Mouse (Mus musculus): ENCODE results near the gene Pias1. TPM values are rescaled to one million over a fixed set of nuclear protein-coding genes. Genes with fewer than 3 reads are reported as not detected.

Pias1 gene
- total RNA-seq, 2 experiments from 2014 or later, result 19.6 to 20.4 TPM

GRCm38 (mm10) chr9:62839172-62839770, 148.5 kb downstream of the Pias1 start:
- Histone ChIP-seq H3K4me3 (peak overlapping the region; percentile 95), H3K27ac (peak overlapping the region; percentile 91)
- no peak for DNase-seq
- intact Hi-C loops (cut with DNase I), result no loop called here
- no peak for TF ChIP-seq CTCF (IDR thresholded peaks at IDR 0.05)

- Histone ChIP-seq H3K4me3 (peak within 1 kb of the TSS; percentile 95), H3K27ac (peak within 1 kb of the TSS; percentile 91)
- peak; percentile 83 for DNase-seq
- no peak for TF ChIP-seq CTCF (IDR thresholded peaks at IDR 0.05)
- intact Hi-C loops (cut with DNase I), result no loop called here
Observed at GRCm38 (mm10) chr9:62838506-62839171, 149.1 kb downstream of the Pias1 start, which contains the start of gene Cln6. Gene Cln6 (plus strand): TSS chr9:62838785.

- TF ChIP-seq CTCF (IDR thresholded peaks at IDR 0.05), result no peak
- DNase-seq, result no peak
- Histone ChIP-seq H3K27ac (peak overlapping the region; percentile 91), H3K4me3 (peak overlapping the region; percentile 95)
- intact Hi-C loops (cut with DNase I), result no loop called here
Observed at GRCm38 (mm10) chr9:62838146-62838505, 149.6 kb downstream of the Pias1 start.

GRCm38 (mm10) chr9:62837611-62838010, 150.1 kb downstream of the Pias1 start:
- TF ChIP-seq CTCF (IDR thresholded peaks at IDR 0.05), result no peak
- H3K4me3 ChIP-seq, result no peak overlapping the region; the same call in 1 of the 2 replicates
- peak overlapping the region; percentile 91 for H3K27ac ChIP-seq
- DNase-seq, result no peak
- intact Hi-C loops (cut with DNase I), result no loop called here

GRCm38 (mm10) chr9:62835705-62836446, 151.8 kb downstream of the Pias1 start:
- intact Hi-C loops (cut with DNase I), result no loop called here
- no peak for TF ChIP-seq CTCF (IDR thresholded peaks at IDR 0.05)
- Histone ChIP-seq H3K4me3 (no peak overlapping the region), H3K27ac (no peak overlapping the region)
- no peak for DNase-seq

- Histone ChIP-seq H3K4me3 (no peak overlapping the region), H3K27ac (no peak overlapping the region)
- no peak for TF ChIP-seq CTCF (IDR thresholded peaks at IDR 0.05)
- no peak for DNase-seq
- intact Hi-C loops (cut with DNase I), result no loop called here
Observed at GRCm38 (mm10) chr9:62834906-62835305, 152.8 kb downstream of the Pias1 start.

GRCm38 (mm10) chr9:62829877-62830276, 157.8 kb downstream of the Pias1 start:
- intact Hi-C loops (cut with DNase I), result loop anchor here (2.0 kb wide), 1 partner anchor 17 kb away; no protein-coding TSS in a partner anchor
- no peak overlapping the region for H3K27ac ChIP-seq
- no peak for DNase-seq
- no peak overlapping the region for H3K4me3 ChIP-seq
- no peak for TF ChIP-seq CTCF (IDR thresholded peaks at IDR 0.05)

- intact Hi-C loops (cut with DNase I), result loop anchor here (2.0 kb wide), 1 partner anchor 16 kb away; no protein-coding TSS in a partner anchor
- DNase-seq, result peak; percentile 97
- TF ChIP-seq CTCF (IDR thresholded peaks at IDR 0.05), result peak; percentile 94; the same call in 1 of the 2 replicates
- peak overlapping the region; percentile 76 for H3K27ac ChIP-seq
- peak overlapping the region; percentile 68 for H3K4me3 ChIP-seq
Observed at GRCm38 (mm10) chr9:62828662-62829086, 159.1 kb downstream of the Pias1 start.

Other genes with a start within 250 kb of the Pias1 start
- 10 to 100 TPM; 13.6 to 15.8 TPM for gene Fem1b, start 176.0 kb downstream of the Pias1 start, total RNA-seq (2021)
- gene Cln6, start 149.1 kb downstream of the Pias1 start, total RNA-seq (2021), result 10 to 100 TPM; 17.5 to 20.7 TPM
- 1 to 10 TPM in 1 of 2 experiments, under 1 TPM in 1; 0.99 to 1.1 TPM for gene Calml4, start 129.8 kb downstream of the Pias1 start, total RNA-seq (2021)
- gene Skor1, start 161.0 kb upstream of the Pias1 start, total RNA-seq (2021), result under 1 TPM in 1 of 2 experiments, not detected in 1; 0.10 TPM

All from gastrocnemius, adult 2 months (tissue).